Mouse (Mus musculus) hindbrain, embryonic 10.5 days (tissue): ENCODE measurements around the gene Sfxn2. TPM values are rescaled to one million over a fixed set of nuclear protein-coding genes. Genes with fewer than 3 reads are reported as not detected.

Experiments used
- DNase-seq: peaks from one replicate; pipeline ENCODE4 v3.0.0-alpha.2; 2017; ENCODE audit warnings: low spot score
- H3K27ac ChIP-seq: fragments of 300-500 bp; sonication (generic); 2 replicates; pipeline ENCODE4 v1.5.1; 2016; ENCODE audit warnings: mild to moderate bottlenecking, moderate library complexity
- H3K27me3 ChIP-seq: fragments of 300-500 bp; sonication (generic); 2 replicates; pipeline ENCODE4 v1.6.1; 2016; ENCODE audit warnings: mild to moderate bottlenecking; ENCODE audit not compliant: poor library complexity, insufficient read depth, severe bottlenecking
- H3K36me3 ChIP-seq: fragments of 300-500 bp; sonication (generic); 2 replicates; pipeline ENCODE4 v1.6.1; 2016; ENCODE audit warnings: mild to moderate bottlenecking, moderate library complexity
- H3K4me1 ChIP-seq: fragments of 300-500 bp; sonication (generic); replicated peaks from 2 replicates; pipeline ENCODE4 v1.6.1; 2016; ENCODE audit warnings: mild to moderate bottlenecking
- H3K4me3 ChIP-seq: fragments of 300-500 bp; sonication (generic); 2 replicates; pipeline ENCODE4 v1.5.1; 2016; ENCODE audit warnings: mild to moderate bottlenecking, moderate library complexity
- H3K9me3 ChIP-seq: fragments of 300-500 bp; sonication (generic); 2 replicates; pipeline ENCODE4 v1.6.1; 2016; ENCODE audit warnings: mild to moderate bottlenecking, moderate library complexity
- WGBS: fragments of 180-500 bp; shearing (Covaris S2); methylation state at CpG from one replicate; pipeline ENCODE4 v1.1.7; 2016; 5-methylcytosine and 5-hydroxymethylcytosine counted together
- polyA plus RNA-seq: library from polyadenylated mRNA; unstranded; fragments of >200 nt; fragmentation: Nextera tagmentation; extraction: Ambion mirVana; gene quantifications from 2 replicates; pipeline ENCODE4 v1.2.1, GENCODE M21; 2016

The Sfxn2 gene
- polyA plus RNA-seq, 1 experiment from 2014 or later: 12.9 TPM

- WGBS: 68% methylated on average over 10 of the region's 10 CpGs
- Histone ChIP-seq H3K27me3 (no peaks in the 10 kb centered on the region), H3K27ac (peak overlapping the region; percentile 89), H3K9me3 (0 out of 2 replicates have a peak, but pooled peaks cover 3% of the 10 kb centered on the region), H3K36me3 (peaks cover 24% of the 10 kb centered on the region), H3K4me1 (peaks cover 77% of the 10 kb centered on the region), H3K4me3 (peak overlapping the region; percentile 49; the same call in 1 of the 2 replicates)
- DNase-seq: no peak
These were observed 52.4 kb downstream of the Sfxn2 start for GRCm38 (mm10) chr19:46625519-46625918.

DNA sequence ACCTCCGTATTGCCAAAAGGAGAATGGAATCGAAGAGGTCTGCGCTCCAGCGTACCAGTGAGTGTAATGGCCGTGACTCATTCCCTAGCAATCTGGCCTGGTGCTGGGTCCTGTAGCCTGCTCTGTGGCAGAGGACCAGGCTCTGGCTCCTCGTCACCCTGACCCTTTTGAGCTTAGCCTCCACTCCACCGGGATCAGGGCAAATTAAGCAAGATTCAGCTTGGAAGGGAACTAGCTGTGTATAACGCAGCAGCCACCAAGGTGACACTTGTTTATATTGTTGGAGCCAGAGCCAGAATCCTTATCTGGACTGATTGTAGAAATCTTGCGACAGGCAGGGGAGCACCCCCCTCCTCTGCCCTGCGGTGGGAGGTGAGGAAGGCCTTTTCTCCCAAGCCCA, 55.2 kb downstream of the Sfxn2 start:
- peaks cover 49% of the 10 kb centered on the region for H3K4me1 ChIP-seq
- WGBS: 94% methylated on average over 10 of the region's 10 CpGs

DNA sequence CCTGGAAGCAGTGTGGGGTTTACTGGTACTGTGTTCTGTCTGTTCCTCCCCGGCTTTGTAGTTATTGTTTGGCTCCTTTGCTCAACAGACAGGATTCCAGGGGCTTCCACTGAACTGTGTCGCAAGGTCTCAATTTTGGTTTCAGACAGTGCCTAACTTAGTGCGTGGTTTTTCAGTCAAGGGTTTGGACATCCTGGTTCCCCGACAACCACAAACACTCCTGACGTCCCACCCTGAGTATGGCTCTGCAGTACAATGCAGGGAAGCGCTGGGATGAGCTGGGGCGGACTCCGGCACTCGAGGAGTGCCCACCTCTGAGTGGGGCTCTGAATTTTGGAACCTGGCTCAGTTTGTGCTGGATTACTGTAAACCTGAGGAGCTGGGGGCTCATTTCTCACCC, 56.6 kb downstream of the Sfxn2 start:
- peaks cover 38% of the 10 kb centered on the region for H3K36me3 ChIP-seq
- H3K9me3 ChIP-seq: 0 out of 2 replicates have a peak, but pooled peaks cover 3% of the 10 kb centered on the region
- no peak for DNase-seq
- H3K27ac ChIP-seq: no peak overlapping the region; the same call in 1 of the 2 replicates
- H3K27me3 ChIP-seq: no peaks in the 10 kb centered on the region
- WGBS: 81% methylated on average over 9 of the region's 9 CpGs
- H3K4me1 ChIP-seq: peaks cover 35% of the 10 kb centered on the region
- H3K4me3 ChIP-seq: no peak overlapping the region

More for the DNA sequence above, 55.2 kb downstream of the Sfxn2 start:
- 0 out of 2 replicates have a peak, but pooled peaks cover 3% of the 10 kb centered on the region for H3K9me3 ChIP-seq
- H3K27ac ChIP-seq: peak overlapping the region; percentile 30; the same call in 1 of the 2 replicates
- no peak overlapping the region for H3K4me3 ChIP-seq
- DNase-seq: no peak
- H3K27me3 ChIP-seq: no peaks in the 10 kb centered on the region
- peaks cover 38% of the 10 kb centered on the region for H3K36me3 ChIP-seq

- Histone ChIP-seq H3K36me3 (peaks cover 26% of the 10 kb centered on the region), H3K27me3 (no peaks in the 10 kb centered on the region), H3K27ac (no peak overlapping the region), H3K4me1 (peaks cover 37% of the 10 kb centered on the region), H3K9me3 (no peaks in the 10 kb centered on the region), H3K4me3 (no peak overlapping the region)
- WGBS: 92% methylated on average over 9 of the region's 9 CpGs
- no peak for DNase-seq
These were observed 58.5 kb downstream of the Sfxn2 start for GRCm38 (mm10) chr19:46631637-46632036.

- H3K4me3 ChIP-seq: no peak overlapping the region
- H3K9me3 ChIP-seq: no peaks in the 10 kb centered on the region
- no peaks in the 10 kb centered on the region for H3K27me3 ChIP-seq
- peaks cover 27% of the 10 kb centered on the region for H3K4me1 ChIP-seq
- H3K27ac ChIP-seq: no peak overlapping the region; the same call in 1 of the 2 replicates
- H3K36me3 ChIP-seq: peaks cover 38% of the 10 kb centered on the region
- WGBS: 66% methylated on average over 9 of the region's 9 CpGs
- no peak for DNase-seq
These were observed 62.6 kb downstream of the Sfxn2 start for GRCm38 (mm10) chr19:46635766-46636165.

DNA sequence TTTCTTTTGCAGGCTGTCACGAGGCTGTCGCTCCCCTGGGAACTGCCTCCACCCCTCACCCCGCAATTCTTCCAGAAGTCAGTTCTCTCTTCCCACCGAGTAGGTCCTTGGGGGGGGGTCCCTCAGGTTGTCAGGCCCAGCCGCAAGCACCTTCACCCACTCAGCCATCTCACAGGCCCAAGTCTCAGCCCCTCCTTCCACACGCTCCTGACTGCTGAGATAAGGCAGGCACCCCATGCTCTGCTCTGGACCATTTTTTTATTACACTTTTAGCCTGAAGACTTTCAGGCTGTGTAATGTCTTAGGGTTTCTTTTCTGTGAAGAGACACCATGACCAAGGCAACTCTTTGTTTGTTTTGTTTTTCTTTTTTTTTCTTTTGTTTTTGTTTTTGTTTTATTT, 64.4 kb downstream of the Sfxn2 start:
- Histone ChIP-seq H3K9me3 (no peaks in the 10 kb centered on the region), H3K4me3 (no peak overlapping the region), H3K4me1 (peaks cover 45% of the 10 kb centered on the region), H3K27ac (no peak overlapping the region), H3K36me3 (peaks cover 24% of the 10 kb centered on the region), H3K27me3 (no peaks in the 10 kb centered on the region)
- WGBS: 87% methylated on average over 6 of the region's 6 CpGs
- no peak for DNase-seq

DNA sequence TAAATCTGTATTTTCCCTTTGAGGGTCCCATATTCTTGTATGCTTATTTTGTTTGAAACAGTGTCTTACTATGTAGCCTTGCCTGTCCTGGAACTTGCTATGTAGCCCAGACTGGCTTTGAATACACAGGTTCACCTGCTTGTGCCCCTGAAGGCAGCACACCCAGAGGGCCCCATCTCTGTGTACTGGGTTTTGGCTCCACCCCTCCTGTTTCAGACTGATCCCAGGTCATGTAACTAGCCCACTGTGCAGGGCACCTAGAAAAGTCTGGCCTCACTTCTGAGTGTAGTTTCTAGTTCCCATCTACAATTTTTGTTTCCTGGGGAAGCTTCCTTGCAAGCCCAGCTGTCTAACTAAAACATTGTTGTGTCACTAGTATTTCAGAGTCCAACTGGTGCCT, 65.9 kb downstream of the Sfxn2 start:
- H3K4me3 ChIP-seq: no peak overlapping the region
- H3K4me1 ChIP-seq: peaks cover 60% of the 10 kb centered on the region
- H3K27me3 ChIP-seq: no peaks in the 10 kb centered on the region
- H3K27ac ChIP-seq: no peak overlapping the region
- peaks cover 24% of the 10 kb centered on the region for H3K36me3 ChIP-seq
- DNase-seq: no peak
- no peaks in the 10 kb centered on the region for H3K9me3 ChIP-seq

- H3K36me3 ChIP-seq: peaks cover 24% of the 10 kb centered on the region
- no peaks in the 10 kb centered on the region for H3K9me3 ChIP-seq
- H3K4me3 ChIP-seq: no peak overlapping the region
- no peak for DNase-seq
- H3K4me1 ChIP-seq: peaks cover 64% of the 10 kb centered on the region
- H3K27ac ChIP-seq: no peak overlapping the region
- 96% methylated on average over 14 of the region's 14 CpGs for WGBS
- H3K27me3 ChIP-seq: no peaks in the 10 kb centered on the region
These were observed 66.3 kb downstream of the Sfxn2 start for GRCm38 (mm10) chr19:46639496-46639895.

GRCm38 (mm10) chr19:46640780-46641179, 67.6 kb downstream of the Sfxn2 start:
- no peak overlapping the region; the same call in 1 of the 2 replicates for H3K27ac ChIP-seq
- no peaks in the 10 kb centered on the region for H3K27me3 ChIP-seq

GRCm38 (mm10) chr19:46641420-46642085, 68.4 kb downstream of the Sfxn2 start:
- peak; percentile 38 for DNase-seq
- no peak overlapping the region for H3K4me3 ChIP-seq
- no peaks in the 10 kb centered on the region for H3K9me3 ChIP-seq
- H3K4me1 ChIP-seq: peaks cover 71% of the 10 kb centered on the region
- H3K27ac ChIP-seq: peak overlapping the region; percentile 77
- peaks cover 45% of the 10 kb centered on the region for H3K36me3 ChIP-seq
- H3K27me3 ChIP-seq: no peaks in the 10 kb centered on the region
- 70% methylated on average over 19 of the region's 19 CpGs for WGBS

More at GRCm38 (mm10) chr19:46640780-46641179, 67.6 kb downstream of the Sfxn2 start:
- H3K4me1 ChIP-seq: peaks cover 70% of the 10 kb centered on the region
- H3K9me3 ChIP-seq: no peaks in the 10 kb centered on the region
- H3K36me3 ChIP-seq: peaks cover 37% of the 10 kb centered on the region
- WGBS: 92% methylated on average over 8 of the region's 8 CpGs
- DNase-seq: no peak
- H3K4me3 ChIP-seq: no peak overlapping the region

DNA sequence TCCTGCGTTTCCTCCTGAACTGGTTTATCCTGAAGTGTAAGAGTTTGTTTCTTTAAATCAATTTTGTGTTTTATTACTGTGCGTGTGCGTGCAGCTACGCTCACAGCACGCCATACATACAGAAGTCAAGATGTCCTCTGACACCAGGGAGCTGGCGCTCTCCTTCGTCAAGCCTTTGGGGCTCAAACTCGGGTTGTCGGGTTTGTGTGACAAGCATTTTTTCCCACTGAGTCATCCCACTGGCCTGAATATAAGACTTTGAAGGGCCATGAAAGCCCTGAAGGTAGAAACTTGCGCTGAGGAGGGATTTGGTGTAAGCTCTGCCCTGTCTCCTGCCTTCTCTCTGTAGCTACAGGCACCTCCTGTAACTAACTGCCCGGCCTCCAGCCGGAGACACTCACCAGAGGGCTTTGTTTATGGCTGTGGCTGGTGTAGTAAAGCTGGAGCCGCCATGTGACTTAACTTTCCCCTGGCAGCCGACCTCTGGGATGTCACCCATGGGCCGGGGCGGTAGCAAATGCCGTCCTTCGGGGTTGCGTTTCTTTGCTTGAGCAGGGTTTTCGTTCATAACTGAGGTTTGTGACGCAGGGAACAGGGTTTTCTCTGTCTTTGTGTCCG, 69.1 kb downstream of the Sfxn2 start:
- Histone ChIP-seq H3K27ac (peak overlapping the region; percentile 77), H3K36me3 (peaks cover 46% of the 10 kb centered on the region), H3K4me1 (peaks cover 75% of the 10 kb centered on the region), H3K4me3 (no peak overlapping the region), H3K27me3 (no peaks in the 10 kb centered on the region), H3K9me3 (no peaks in the 10 kb centered on the region)
- DNase-seq: no peak
- WGBS: 75% methylated on average over 22 of the region's 22 CpGs

GRCm38 (mm10) chr19:46643236-46643635, 70.1 kb downstream of the Sfxn2 start:
- DNase-seq: no peak
- no peaks in the 10 kb centered on the region for H3K27me3 ChIP-seq
- no peaks in the 10 kb centered on the region for H3K9me3 ChIP-seq
- peak overlapping the region; percentile 77 for H3K27ac ChIP-seq
- H3K4me1 ChIP-seq: peaks cover 74% of the 10 kb centered on the region
- WGBS: 85% methylated on average over 5 of the region's 5 CpGs
- peaks cover 47% of the 10 kb centered on the region for H3K36me3 ChIP-seq
- H3K4me3 ChIP-seq: no peak overlapping the region

- DNase-seq: no peak
- peak overlapping the region; percentile 75 for H3K27ac ChIP-seq
- no peaks in the 10 kb centered on the region for H3K27me3 ChIP-seq
- 77% methylated on average over 10 of the region's 10 CpGs for WGBS
- no peaks in the 10 kb centered on the region for H3K9me3 ChIP-seq
- H3K4me1 ChIP-seq: peaks cover 72% of the 10 kb centered on the region
- H3K4me3 ChIP-seq: no peak overlapping the region
- peaks cover 48% of the 10 kb centered on the region for H3K36me3 ChIP-seq
These were observed 71.2 kb downstream of the Sfxn2 start for GRCm38 (mm10) chr19:46644343-46644792.
